Mouse (Mus musculus) right cerebral cortex, postnatal 25 days (tissue): ENCODE measurements around the gene Arl14ep.

Experiments
- DNase-seq: peaks from one replicate; pipeline ENCODE4 v3.0.0; 2022

Arl14ep gene

DNA sequence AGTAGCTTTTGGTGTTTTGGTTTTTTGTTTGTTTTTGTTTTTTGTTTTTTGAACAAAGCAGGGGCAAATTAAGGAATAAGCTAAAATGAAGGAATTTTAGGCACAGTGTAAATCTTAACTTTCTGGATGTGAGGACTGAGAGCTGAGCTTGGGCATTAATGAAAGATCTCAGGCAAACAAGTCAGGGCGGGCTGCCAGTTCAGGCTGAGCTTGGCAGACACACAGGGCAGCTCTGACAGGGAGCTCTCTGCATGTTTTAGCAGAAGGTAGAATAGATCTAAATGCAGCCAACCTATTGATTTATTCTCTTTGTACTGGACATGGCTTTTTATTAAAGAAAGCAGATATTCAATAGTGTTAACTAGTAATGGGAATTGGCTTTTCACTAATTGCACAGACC, 31.8 kb downstream of the Arl14ep start:
- no peak for DNase-seq

DNA sequence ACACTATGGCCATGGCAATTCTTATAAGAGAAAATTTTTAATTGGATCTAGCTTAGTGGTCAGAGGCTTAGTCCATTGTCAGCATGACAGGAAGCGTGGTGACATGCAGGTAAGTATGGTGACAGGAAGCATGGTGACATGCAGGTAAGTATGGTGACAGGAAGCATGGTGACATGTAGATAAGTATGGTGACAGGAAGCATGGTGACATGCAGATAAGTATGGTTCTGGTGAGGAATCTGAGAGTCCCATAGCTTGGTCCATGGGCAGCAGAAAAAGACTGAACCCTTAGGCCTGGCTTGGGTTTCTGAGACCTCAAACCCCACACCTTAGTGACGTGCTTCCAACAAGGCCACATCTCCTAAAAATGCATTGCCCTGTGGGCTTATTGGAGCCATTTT, 38.5 kb downstream of the Arl14ep start:
- DNase-seq, result no peak

DNA sequence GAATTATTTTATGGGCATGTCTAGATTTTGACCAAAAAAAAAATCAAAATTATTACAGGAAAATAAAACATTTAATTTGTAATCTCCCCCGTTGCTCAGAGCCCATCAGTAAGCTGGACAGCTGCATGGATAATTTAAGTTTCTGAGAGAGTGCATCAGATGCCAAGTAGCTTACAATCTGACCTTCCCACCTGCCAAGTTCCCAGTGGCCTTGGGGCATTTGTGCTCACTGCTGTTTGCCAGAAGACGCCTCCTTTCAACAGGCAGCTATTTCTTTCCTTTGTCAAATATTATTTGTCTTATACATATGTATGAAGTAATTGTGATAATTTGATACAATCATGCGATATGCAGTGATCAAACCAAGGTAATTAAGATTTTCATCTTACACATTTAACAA, 44.3 kb downstream of the Arl14ep start:
- DNase-seq, result no peak
